Mouse (Mus musculus) myocyte (in vitro differentiated cells): ENCODE measurements around the gene C530008M17Rik. TPM values are rescaled to one million over a fixed set of nuclear protein-coding genes. Genes with fewer than 3 reads are reported as not detected.

Experiments
- H3K27me3 ChIP-seq: one replicate; pipeline ENCODE4 v1.6.1; 2011; ENCODE audit not compliant: control insufficient read depth, insufficient read depth, insufficient read length
- H3K36me3 ChIP-seq: one replicate; pipeline ENCODE4 v1.6.1; 2011; ENCODE audit not compliant: control insufficient read depth, insufficient read depth
- H3K4me2 ChIP-seq: one replicate; pipeline ENCODE4 v1.6.1; 2011; ENCODE audit warnings: low read depth, control low read depth
- H3K4me3 ChIP-seq: one replicate; pipeline ENCODE4 v1.5.1; 2011; ENCODE audit warnings: mild to moderate bottlenecking, control low read depth, moderate library complexity
- H3K79me2 ChIP-seq: one replicate; pipeline ENCODE4 v1.6.1; 2011; ENCODE audit not compliant: control insufficient read depth, insufficient read depth
- H3ac ChIP-seq: one replicate; pipeline ENCODE4 v1.6.1; 2011; ENCODE audit not compliant: control insufficient read depth, insufficient read length
- CEBPB ChIP-seq: IDR thresholded peaks from 2 replicates; pipeline ENCODE4 v1.6.1; 2011; ENCODE audit warnings: mild to moderate bottlenecking, moderate library complexity; ENCODE audit not compliant: poor library complexity, insufficient read depth, severe bottlenecking
- E2F4 ChIP-seq: IDR thresholded peaks from one replicate; pipeline ENCODE4 v1.6.1; 2011; ENCODE audit warnings: mild to moderate bottlenecking, control low read depth, moderate library complexity; ENCODE audit not compliant: insufficient read depth
- MAX ChIP-seq: IDR thresholded peaks from one replicate; pipeline ENCODE4 v1.6.1; 2011; ENCODE audit warnings: low read depth, mild to moderate bottlenecking, control low read depth
- MYOD1 ChIP-seq, 3 experiments: IDR thresholded peaks; one replicate each; pipeline ENCODE4 v1.6.1; 2011; ENCODE audit warnings: control low read depth in 2 of 3, low read depth in 2 of 3, mild to moderate bottlenecking in 2 of 3, moderate library complexity in 1 of 3; ENCODE audit not compliant: insufficient read length in 2 of 3, control insufficient read depth in 1 of 3
- MYOG ChIP-seq, 3 experiments: IDR thresholded peaks; one replicate each; pipeline ENCODE4 v1.6.1; 2011; ENCODE audit warnings: control low read depth in 2 of 3, low read depth in 2 of 3, mild to moderate bottlenecking in 2 of 3; ENCODE audit not compliant: insufficient read length in 2 of 3, control insufficient read depth in 1 of 3, insufficient read depth in 1 of 3
- POLR2A ChIP-seq: IDR thresholded peaks from one replicate; pipeline ENCODE4 v1.6.1; 2011; ENCODE audit warnings: low read depth, mild to moderate bottlenecking, control low read depth, moderate library complexity; ENCODE audit not compliant: insufficient read length
- POLR2AphosphoS2 ChIP-seq: IDR thresholded peaks from one replicate; pipeline ENCODE4 v1.6.1; 2011; ENCODE audit warnings: low read depth, control low read depth; ENCODE audit not compliant: insufficient read length
- REST ChIP-seq: IDR thresholded peaks from one replicate; pipeline ENCODE4 v1.6.1; 2011; ENCODE audit warnings: mild to moderate bottlenecking, control low read depth, moderate library complexity; ENCODE audit not compliant: insufficient read depth, insufficient read length
- SRF ChIP-seq: IDR thresholded peaks from one replicate; pipeline ENCODE4 v1.6.1; 2011; ENCODE audit warnings: low read depth; ENCODE audit not compliant: control insufficient read depth, insufficient read length
- TCF12 ChIP-seq: IDR thresholded peaks from one replicate; pipeline ENCODE4 v1.6.1; 2011; ENCODE audit warnings: mild to moderate bottlenecking, control low read depth; ENCODE audit not compliant: poor library complexity, insufficient read depth, severe bottlenecking
- TCF3 ChIP-seq: IDR thresholded peaks from one replicate; pipeline ENCODE4 v1.6.1; 2011; ENCODE audit warnings: low read depth, control low read depth; ENCODE audit not compliant: insufficient read length
- USF1 ChIP-seq: IDR thresholded peaks from one replicate; pipeline ENCODE4 v1.6.1; 2011; ENCODE audit warnings: low read depth, mild to moderate bottlenecking, control low read depth, moderate library complexity
- polyA plus RNA-seq: library from polyadenylated mRNA; unstranded; fragments of >200 nt; fragmentation: generic; extraction: Trizol; gene quantifications from one replicate; pipeline ENCODE4 v1.2.1, GENCODE M21; 2012; ENCODE audit warnings: missing spikeins

C530008M17Rik gene
- polyA plus RNA-seq, 1 experiment, result 0.94 TPM

DNA sequence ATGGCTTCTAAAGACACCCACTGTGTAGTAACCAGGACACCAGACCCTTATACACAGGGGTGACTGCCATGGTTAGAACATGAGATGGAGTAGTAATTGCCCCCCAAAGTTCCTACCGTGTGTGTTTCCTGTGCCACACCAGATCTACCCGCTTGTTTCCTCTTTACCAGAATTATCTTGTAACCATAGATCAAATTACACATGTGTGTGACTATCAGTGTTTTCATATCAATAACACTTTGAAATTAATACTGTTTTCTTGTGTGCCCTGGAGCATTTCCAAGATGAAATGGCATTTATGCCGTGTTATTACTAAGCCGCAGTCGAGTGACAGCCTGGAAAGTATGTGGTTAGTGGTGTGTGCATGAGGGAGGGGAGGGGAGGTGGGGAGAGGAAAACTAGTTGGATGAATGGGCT is 33.9 kb downstream of the C530008M17Rik start:
- Histone ChIP-seq H3K4me2 (no peak overlapping the region), H3K36me3 (no peaks in the 10 kb centered on the region), H3K4me3 (no peak overlapping the region), H3K27me3 (no peaks in the 10 kb centered on the region), H3ac (no peak overlapping the region), H3K79me2 (no peaks in the 10 kb centered on the region)
- TF ChIP-seq POLR2A (no peak), REST (no peak), MYOG (IDR thresholded peaks at IDR 0.05; ENCODE audit: control insufficient read depth in 1 of 3, insufficient read depth in 1 of 3, insufficient read length in 2 of 3, low read depth in 2 of 3) (no peak), E2F4 (no peak), MYOD1 (IDR thresholded peaks at IDR 0.05; ENCODE audit: control insufficient read depth in 1 of 3, insufficient read length in 2 of 3, low read depth in 2 of 3) (no peak), TCF12 (no peak), CEBPB (no peak), USF1 (no peak), SRF (no peak), TCF3 (no peak), MAX (no peak), POLR2AphosphoS2 (no peak)

DNA sequence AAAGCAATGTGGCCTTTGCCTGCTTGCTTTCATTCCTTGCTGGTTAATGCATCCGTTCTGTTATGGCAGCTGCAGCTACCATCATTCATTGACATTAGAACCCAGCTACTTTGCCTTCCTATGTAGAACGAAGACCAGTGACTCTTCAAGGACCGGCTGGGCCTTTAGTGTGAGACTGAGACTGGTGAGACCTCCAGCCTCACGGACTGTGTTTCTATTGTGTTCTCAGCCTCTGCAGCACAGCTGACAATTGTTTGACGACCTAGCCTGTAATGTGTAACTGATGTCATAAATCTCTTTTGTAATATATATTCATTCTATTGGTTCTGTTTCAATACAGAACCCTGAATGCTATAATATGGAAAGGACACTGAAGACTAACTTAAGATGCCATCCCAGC is 34.9 kb downstream of the C530008M17Rik start:
- no peaks in the 10 kb centered on the region for H3K79me2 ChIP-seq
- TF ChIP-seq CEBPB, result no peak
- no peak for TF ChIP-seq MYOG (IDR thresholded peaks at IDR 0.05; ENCODE audit: control insufficient read depth in 1 of 3, insufficient read depth in 1 of 3, insufficient read length in 2 of 3, low read depth in 2 of 3)
- TF ChIP-seq POLR2A, result no peak
- no peak for TF ChIP-seq MYOD1 (IDR thresholded peaks at IDR 0.05; ENCODE audit: control insufficient read depth in 1 of 3, insufficient read length in 2 of 3, low read depth in 2 of 3)
- TF ChIP-seq TCF12, result no peak
- no peak for TF ChIP-seq TCF3
- no peak for TF ChIP-seq POLR2AphosphoS2
- TF ChIP-seq SRF, result no peak
- no peak overlapping the region for H3K4me2 ChIP-seq
- H3K4me3 ChIP-seq, result no peak overlapping the region
- H3K27me3 ChIP-seq, result no peaks in the 10 kb centered on the region
- no peak overlapping the region for H3ac ChIP-seq
- no peaks in the 10 kb centered on the region for H3K36me3 ChIP-seq

DNA sequence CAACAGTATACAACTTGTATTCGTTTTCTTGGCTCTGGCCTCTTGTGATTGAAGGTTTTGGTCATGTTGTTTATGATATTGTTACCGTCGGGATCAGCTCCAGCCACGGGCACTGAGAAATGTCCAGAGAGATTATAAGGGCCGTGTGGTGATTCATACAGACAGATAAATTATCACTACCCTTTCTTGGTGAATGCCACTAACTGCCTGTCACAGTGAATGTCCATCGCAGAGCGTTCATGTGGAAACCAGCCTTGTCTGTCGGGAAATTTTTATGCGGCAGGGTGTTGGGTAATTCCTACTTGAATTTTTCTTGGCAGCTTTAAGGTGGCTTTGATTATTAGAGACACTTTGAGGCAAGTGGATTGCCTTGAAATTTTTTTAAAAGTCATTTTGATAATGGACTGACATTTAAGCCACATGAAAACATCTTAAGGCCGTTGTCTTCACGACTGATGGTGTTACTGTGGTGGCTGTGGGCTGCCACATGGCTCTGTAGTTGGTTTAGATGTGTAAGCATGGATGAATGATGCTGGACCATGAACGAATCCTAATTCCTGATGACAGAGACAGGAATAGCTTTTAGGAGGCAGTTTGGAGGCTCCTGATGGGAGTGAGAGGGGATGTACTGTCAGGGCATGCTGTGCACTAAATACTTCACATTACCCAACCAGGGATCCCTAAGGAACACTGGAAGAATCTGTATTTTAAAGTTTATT is 35.6 kb downstream of the C530008M17Rik start:
- H3K79me2 ChIP-seq, result no peaks in the 10 kb centered on the region
- no peak for TF ChIP-seq POLR2A
- no peak for TF ChIP-seq MAX
- no peak for TF ChIP-seq MYOD1 (IDR thresholded peaks at IDR 0.05; ENCODE audit: control insufficient read depth in 1 of 3, insufficient read length in 2 of 3, low read depth in 2 of 3)
- no peak for TF ChIP-seq REST
- no peak for TF ChIP-seq TCF3
- no peak for TF ChIP-seq CEBPB
- no peak for TF ChIP-seq USF1
- TF ChIP-seq SRF, result no peak
- TF ChIP-seq MYOG (IDR thresholded peaks at IDR 0.05; ENCODE audit: control insufficient read depth in 1 of 3, insufficient read depth in 1 of 3, insufficient read length in 2 of 3, low read depth in 2 of 3), result no peak
- no peak for TF ChIP-seq E2F4
- no peak for TF ChIP-seq POLR2AphosphoS2
- TF ChIP-seq TCF12, result no peak
- H3K4me3 ChIP-seq, result no peak overlapping the region
- no peaks in the 10 kb centered on the region for H3K27me3 ChIP-seq
- H3ac ChIP-seq, result no peak overlapping the region
- no peaks in the 10 kb centered on the region for H3K36me3 ChIP-seq
- no peak overlapping the region for H3K4me2 ChIP-seq

DNA sequence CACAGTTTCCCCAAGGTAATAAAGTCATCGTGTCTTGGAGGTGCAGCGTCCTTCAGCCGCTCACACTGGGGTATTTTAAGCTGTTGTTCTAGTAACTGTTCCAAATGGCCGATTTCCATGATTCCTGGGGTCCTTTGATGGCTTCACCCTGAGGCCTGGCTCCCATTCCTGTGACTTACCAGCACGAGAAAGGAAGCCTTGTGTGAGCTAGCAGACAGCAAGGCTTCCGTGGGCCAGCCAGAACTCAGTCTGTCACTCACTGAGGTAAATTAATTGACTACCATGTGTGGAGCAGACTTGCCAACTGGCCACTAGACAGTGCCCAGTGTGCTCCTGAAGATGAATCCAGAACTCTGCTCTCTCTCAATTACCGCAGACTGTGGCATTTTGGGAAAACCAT is 41.2 kb downstream of the C530008M17Rik start:
- Histone ChIP-seq H3K27me3 (no peaks in the 10 kb centered on the region), H3K4me2 (no peak overlapping the region), H3K36me3 (no peaks in the 10 kb centered on the region), H3K4me3 (no peak overlapping the region), H3K79me2 (no peaks in the 10 kb centered on the region), H3ac (no peak overlapping the region)
- TF ChIP-seq CEBPB (no peak), POLR2A (no peak), MYOD1 (IDR thresholded peaks at IDR 0.05; ENCODE audit: control insufficient read depth in 1 of 3, insufficient read length in 2 of 3, low read depth in 2 of 3) (no peak), MYOG (IDR thresholded peaks at IDR 0.05; ENCODE audit: control insufficient read depth in 1 of 3, insufficient read depth in 1 of 3, insufficient read length in 2 of 3, low read depth in 2 of 3) (no peak), TCF12 (no peak), SRF (no peak), E2F4 (no peak), POLR2AphosphoS2 (no peak), REST (no peak), TCF3 (no peak), USF1 (no peak), MAX (no peak)

DNA sequence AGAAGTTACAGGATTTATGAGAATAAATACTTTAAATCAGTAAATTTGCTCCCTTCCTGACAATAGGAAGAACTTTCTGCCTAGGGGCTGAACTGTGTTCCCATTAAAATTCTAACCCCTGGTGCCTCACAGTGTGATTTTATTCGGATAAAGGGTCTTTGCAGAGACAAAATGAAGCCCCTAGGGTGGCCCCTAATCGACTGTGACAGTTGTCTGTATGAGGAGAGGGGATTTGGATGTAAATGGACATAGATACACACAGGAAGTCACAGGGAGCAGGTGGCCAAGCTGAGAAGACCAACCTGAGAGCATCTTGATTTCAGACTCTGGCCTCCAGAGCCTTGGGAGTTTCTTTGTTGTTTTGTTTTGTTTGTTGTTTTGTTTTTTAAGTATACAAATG is 41.9 kb downstream of the C530008M17Rik start:
- H3ac ChIP-seq, result no peak overlapping the region
- no peak overlapping the region for H3K4me2 ChIP-seq
- TF ChIP-seq MAX (no peak), TCF12 (no peak), E2F4 (no peak), MYOD1 (IDR thresholded peaks at IDR 0.05; ENCODE audit: control insufficient read depth in 1 of 3, insufficient read length in 2 of 3, low read depth in 2 of 3) (no peak), USF1 (no peak), TCF3 (no peak), SRF (no peak), MYOG (IDR thresholded peaks at IDR 0.05; ENCODE audit: control insufficient read depth in 1 of 3, insufficient read depth in 1 of 3, insufficient read length in 2 of 3, low read depth in 2 of 3) (no peak), REST (no peak), CEBPB (no peak), POLR2A (no peak), POLR2AphosphoS2 (no peak)
- H3K4me3 ChIP-seq, result no peak overlapping the region
- H3K27me3 ChIP-seq, result no peaks in the 10 kb centered on the region
- H3K79me2 ChIP-seq, result no peaks in the 10 kb centered on the region
- H3K36me3 ChIP-seq, result no peaks in the 10 kb centered on the region
